Mouse (Mus musculus): ENCODE results near the gene Gm20906. TPM values are rescaled to one million over a fixed set of nuclear protein-coding genes. Genes with fewer than 3 reads are reported as not detected.

Gm20906 gene
- polyA plus RNA-seq (2012; rRNA removed): not detected in 2 replicates

DNA sequence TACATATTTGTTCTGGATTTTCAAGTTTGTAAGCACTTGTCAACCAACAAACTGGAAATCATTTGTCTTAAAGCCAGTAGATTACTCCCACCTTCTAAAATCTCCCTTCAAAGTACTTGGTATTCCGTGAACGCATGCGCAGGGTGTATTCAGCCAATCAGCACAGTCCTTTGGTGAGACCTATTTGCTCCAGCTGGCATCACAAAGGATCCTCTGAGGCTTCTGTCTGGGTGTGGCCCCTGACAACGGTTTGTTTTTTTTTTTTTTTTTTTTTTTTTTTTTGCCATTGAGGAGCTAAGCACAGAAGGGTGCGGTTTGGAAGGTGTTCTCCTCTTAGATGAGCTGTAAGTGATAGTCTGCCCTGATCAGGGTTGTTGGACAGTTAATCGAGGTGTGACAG, at the start of gene Gm20906:
Gene Gm20906, plus strand, starts transcription at position 301 of the 400 bp plus-strand sequence.

